Mouse (Mus musculus) retina, embryonic 14.5 days (tissue): ENCODE measurements around the gene Gm5965.
"Not testable (repeated sequence)": the region's sequence is repeated elsewhere in the genome, so short reads cannot be mapped to it uniquely, and the experiment has no call there.

Experiments used
- DNase-seq: peaks from one replicate; pipeline ENCODE4 v3.0.0-alpha.2; 2015; ENCODE audit warnings: low spot score

Gene Gm5965

GRCm38 (mm10) chr16:88777596-88777995, at the start of gene Gm5965:
Gene Gm5965 (plus strand): TSS chr16:88777896.
- DNase-seq: no peak

DNA sequence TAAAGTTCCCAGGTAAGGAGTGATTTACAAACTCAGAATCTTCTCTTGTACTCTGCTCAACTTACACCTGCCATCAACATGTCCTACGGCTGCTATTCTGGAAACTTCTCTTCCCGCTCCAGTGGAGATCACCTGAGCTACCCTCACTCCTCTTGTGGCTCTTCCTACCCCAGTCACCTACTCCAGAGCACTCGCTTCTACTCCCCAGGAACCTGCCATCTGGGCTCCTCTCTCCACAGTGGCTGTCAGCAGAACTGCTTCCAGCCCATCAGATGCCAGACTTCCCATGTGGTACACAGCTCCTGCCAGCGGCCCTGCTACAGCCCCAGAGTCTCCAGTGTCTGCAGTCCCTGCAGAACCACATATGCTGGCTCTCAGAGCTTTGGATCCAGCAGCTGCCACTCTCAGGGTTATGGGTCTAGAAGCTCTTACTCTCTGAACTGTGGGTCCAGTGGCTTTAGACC, 48.9 kb upstream of the Gm5965 start, which contains the start of gene Krtap13-1:
Gene Krtap13-1, plus strand, starts transcription at position 51 of the 464 bp plus-strand sequence.
- DNase-seq: no peak

DNA sequence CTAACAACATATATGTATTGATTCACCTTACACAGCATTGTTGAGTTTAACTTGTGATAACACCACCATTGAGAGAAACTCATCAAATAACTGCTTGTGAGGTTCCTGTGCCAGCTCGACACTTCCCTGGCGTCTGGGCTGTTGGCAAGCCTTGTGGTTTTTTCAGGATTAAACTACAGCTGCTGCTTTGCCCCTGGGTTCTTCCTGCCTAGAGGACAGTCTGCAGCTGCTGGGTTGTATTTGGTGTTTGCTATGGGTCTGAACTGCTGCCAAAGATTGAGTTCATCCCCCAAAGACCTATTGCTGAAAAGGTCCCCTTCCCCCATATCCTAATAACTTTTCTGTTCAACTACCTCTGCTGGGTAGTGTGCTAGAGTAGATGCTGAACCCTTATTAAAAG, 42.3 kb upstream of the Gm5965 start:
- no peak for DNase-seq

DNA sequence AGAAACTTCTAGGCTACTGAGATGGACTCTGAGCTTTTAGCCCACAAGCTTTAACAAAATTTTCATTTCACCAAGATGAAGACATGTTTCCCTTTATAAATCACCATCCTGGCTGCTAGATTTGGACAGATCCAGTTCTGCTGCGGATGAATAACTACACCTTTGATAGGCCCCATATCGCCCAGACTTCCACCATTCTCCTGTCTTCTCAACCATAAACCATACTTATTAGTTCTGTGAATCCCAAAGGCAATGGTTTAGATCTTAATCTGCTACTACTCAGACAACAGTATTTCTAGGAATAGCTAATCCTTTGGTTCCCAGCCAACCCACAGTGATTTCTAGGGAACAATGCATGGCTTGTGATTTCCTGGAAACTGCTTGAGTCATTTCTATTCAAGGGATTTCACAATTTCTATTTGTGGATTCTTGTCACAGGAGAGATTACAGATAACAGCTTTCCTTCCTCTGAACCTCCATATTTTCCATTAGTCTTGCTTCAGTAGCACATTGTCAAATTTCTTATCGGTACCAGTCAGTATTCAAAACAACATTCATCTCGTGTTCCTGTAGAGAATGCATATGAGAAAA, 32.9 kb upstream of the Gm5965 start:
- no peak for DNase-seq

DNA sequence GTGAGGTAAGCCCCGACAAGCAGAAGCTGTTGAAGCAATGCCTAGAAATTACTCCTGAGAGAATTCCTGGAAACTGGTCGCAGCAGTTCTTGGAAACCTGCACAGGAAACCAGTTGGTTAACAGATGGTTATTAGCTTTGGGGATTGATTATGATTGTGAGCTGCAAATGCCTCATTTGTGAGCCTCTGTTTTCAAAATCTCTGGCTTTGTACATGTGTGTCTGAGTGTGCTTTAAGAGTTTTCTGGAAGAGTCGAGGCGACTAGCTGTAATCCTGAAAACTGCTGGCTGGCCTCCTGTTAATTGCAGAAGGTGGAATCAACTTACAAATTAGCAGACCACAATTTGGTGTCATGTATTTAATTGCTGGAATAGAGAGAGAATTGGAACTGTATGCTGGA, 29.8 kb upstream of the Gm5965 start:
- no peak for DNase-seq

- DNase-seq: not testable (repeated sequence)
Observed at GRCm38 (mm10) chr16:88751535-88751934, 26.2 kb upstream of the Gm5965 start, which contains the start of gene Krtap13. Gene Krtap13 (minus strand): TSS chr16:88751635.

DNA sequence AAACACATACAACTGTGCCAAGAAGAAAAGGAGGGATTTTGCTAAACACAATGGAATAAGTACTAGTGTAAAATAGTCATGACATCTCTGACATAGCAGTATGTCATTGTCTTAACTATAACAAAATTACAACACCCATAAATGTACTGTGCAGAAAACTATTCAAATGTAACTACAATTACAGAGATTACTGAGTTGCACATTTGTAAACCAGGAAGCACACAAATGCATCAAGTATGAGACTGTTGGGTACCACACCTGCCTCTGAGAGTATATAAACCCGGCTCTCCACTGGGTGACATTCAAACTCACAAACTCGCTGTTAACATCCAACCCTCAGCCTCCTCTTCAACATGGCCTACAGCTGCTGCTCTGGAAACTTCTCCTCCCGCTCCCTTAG, 19.1 kb upstream of the Gm5965 start, which contains the start of gene 2310034C09Rik:
Gene 2310034C09Rik, plus strand, starts transcription at position 301 of the 400 bp plus-strand sequence.
- DNase-seq: not testable (repeated sequence)

DNA sequence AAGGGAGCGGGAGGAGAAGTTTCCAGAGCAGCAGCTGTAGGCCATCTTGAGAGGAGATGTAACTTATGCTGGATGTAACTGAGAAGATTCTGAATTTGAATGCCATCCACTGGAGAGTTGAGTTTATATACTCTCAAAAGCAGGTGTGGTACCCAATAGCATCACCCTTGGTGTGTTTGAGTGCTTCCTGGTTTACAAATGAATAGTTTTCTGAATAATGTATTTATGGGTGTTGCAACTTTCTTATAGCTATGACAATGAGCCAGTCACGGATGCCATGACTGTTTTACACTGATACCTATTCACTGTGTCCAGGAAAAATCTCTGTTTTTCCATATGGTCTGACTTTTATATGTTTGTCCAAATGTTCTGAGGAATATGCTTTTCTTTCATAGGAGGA, 3.6 kb upstream of the Gm5965 start, which contains the start of gene 2310057N15Rik:
Gene 2310057N15Rik, minus strand, starts transcription at position 101 of the 400 bp plus-strand sequence.
- DNase-seq: no peak

DNA sequence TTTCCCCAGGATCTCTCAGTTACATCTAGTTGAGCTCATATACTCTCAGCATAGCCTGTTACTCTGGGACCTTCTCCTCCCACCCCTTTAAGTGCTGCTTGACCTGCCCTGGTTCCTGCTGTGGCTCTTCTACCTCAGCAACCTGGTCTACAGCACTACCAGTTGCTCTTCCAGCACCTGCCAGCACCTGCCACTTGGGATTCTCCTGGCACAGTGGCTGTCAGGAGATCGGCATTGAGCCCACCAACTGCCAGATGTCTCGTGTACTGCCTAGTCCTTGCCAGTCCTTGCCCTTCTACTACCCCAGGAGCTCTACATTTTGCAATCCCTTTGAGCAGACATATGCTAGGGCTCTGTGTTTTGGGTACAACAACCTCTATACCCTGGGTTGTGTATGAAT, 9.1 kb downstream of the Gm5965 start:
- DNase-seq: no peak

DNA sequence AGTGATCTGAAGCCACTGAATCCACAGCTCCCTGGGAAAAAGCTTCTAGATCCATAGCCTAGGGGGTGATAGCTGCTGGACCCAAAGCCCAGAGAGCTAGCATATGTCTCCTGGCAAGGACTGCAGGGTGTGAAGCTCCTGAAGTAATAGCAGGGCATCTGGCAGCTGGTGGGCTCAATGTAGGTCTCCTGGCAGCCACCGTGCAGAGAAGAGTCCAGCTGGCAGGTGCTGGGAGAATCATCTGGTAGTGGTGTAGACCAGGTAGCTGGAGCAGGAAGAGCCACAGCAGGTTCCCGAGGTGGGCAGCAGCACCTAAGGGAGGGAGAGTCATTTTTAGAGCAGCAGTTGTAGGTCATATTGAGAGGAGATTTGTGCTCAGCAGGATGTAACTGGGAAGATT, 34.1 kb downstream of the Gm5965 start, which contains the start of gene Gm20741:
Gene Gm20741, minus strand, starts transcription at position 394 of the 400 bp plus-strand sequence.
- no peak for DNase-seq

DNA sequence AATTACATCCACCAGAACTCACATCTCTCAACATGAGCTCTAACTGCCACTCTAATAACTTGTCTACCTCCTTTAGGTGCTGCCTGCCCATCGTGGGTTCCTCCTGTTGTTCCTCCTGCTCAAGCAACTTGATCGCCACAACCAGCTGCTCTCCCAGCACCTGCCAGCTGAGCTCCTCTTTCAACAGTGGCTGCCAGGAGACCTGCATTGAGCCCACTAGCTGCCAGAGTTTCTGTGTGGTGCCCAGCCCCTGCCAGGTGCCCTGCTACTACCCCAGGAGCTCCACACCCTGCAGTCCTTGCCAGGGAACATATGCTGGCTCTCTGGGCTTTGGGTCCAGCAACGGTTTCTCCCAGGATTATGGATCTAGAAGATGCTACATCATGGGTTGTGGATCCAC, 42.4 kb downstream of the Gm5965 start, which contains the start of gene Krtap15:
Gene Krtap15, plus strand, starts transcription at position 150 of the 400 bp plus-strand sequence.
- DNase-seq: no peak

GRCm38 (mm10) chr16:88823736-88824135, 46.0 kb downstream of the Gm5965 start:
- DNase-seq: peak; percentile 54

DNA sequence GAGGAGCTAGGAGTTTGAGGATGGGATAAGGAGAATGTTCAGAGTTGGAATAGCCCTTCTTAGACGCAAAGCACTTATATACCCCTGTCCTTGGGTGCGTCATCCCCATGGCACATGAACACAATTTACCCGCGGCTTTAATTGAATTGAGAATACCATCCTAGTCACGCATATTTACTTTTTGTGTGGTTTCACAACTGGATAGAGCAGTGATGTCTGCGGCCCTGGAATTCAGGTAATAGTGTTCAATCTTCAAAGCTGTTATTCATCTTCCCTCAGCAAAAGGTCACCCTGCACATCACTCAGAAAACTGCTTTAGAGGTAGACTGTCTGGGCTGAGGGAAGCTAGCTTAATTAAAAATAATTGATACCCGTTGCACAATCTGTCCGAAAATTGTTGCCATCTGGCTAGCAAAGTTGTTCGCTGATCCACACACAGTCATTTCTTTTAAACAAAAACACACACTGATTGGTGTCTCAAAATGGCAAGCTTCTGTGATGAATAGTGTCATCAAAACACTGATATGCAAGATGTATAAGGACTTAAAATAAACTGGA, 48.5 kb downstream of the Gm5965 start, which contains the start of gene Krtap14:
Gene Krtap14, minus strand, starts transcription at position 51 of the 558 bp plus-strand sequence.
- peak; percentile 12 for DNase-seq

- DNase-seq: no peak
Observed at GRCm38 (mm10) chr16:88826978-88827377, 49.3 kb downstream of the Gm5965 start.
